Mouse (Mus musculus): ENCODE measurements around the gene Secisbp2. TPM values are rescaled to one million over a fixed set of nuclear protein-coding genes. Genes with fewer than 3 reads are reported as not detected.
A peak's percentile ranks its signal among the peaks of the same experiment; 100 is the strongest.
"Not testable (repeated sequence)": the region's sequence is repeated elsewhere in the genome, so short reads cannot be mapped to it uniquely, and the experiment has no call there.

The Secisbp2 gene
- total and polyA plus RNA-seq, 3 experiments: 11.1 to 15.3 (median 11.5) TPM

DNA sequence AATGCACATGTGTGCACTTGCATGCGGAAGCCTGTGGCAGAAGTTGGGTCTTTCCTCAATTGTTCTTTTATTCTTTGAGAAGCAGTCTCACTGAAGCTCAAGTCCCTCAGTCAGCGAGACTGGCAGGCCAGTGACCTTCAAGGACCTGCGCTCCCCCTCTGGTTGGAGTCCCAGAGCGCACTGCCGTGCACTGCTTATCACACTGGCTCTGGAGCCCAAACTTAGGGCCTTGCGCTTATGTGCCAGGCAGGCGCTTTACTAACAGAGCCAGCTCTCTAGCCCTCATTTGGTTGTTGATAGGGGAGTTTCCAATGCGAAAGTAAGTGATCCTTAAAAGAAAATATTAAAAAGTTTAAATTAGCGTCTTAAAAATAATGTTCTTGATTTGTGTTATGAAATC, 2.5 kb downstream of the Secisbp2 start:
- intact Hi-C loops (cut with DNase I): loop anchor here (10.0 kb wide), 1 partner anchor 571 kb away; no protein-coding TSS in a partner anchor
- H3K9ac ChIP-seq (ENCODE audit: low read depth, low read length): no peak overlapping the region
- H3K4me1 ChIP-seq (ENCODE audit: control insufficient read depth, insufficient read depth, low read length): peaks cover 3% of the 10 kb centered on the region
- H3K27ac ChIP-seq: peak overlapping the region; percentile 64
- peaks cover 4% of the 10 kb centered on the region; the same call in 1 of the 2 replicates for H3K79me2 ChIP-seq (replicated peaks; ENCODE audit: control insufficient read depth, insufficient read depth, low read length)
- H3K27me3 ChIP-seq (ENCODE audit: control insufficient read depth, insufficient read depth, low read length): no peaks in the 10 kb centered on the region
- WGBS: 77% methylated on average over 9 of the region's 9 CpGs
- no peaks in the 10 kb centered on the region for H3K36me3 ChIP-seq (ENCODE audit: control insufficient read depth, insufficient read depth, low read length)
- peak; percentile 37 to 70 for DNase-seq
- TF ChIP-seq EP300 (IDR thresholded peaks at IDR 0.05; ENCODE audit: insufficient read depth, low read depth, low read length) (0 out of 2 replicates have a peak, but pooled peaks have one; percentile 39), POLR2A (IDR thresholded peaks at IDR 0.05; ENCODE audit: insufficient read depth, low read depth, low read length) (no peak)
- H3K4me3 ChIP-seq: no peak overlapping the region

DNA sequence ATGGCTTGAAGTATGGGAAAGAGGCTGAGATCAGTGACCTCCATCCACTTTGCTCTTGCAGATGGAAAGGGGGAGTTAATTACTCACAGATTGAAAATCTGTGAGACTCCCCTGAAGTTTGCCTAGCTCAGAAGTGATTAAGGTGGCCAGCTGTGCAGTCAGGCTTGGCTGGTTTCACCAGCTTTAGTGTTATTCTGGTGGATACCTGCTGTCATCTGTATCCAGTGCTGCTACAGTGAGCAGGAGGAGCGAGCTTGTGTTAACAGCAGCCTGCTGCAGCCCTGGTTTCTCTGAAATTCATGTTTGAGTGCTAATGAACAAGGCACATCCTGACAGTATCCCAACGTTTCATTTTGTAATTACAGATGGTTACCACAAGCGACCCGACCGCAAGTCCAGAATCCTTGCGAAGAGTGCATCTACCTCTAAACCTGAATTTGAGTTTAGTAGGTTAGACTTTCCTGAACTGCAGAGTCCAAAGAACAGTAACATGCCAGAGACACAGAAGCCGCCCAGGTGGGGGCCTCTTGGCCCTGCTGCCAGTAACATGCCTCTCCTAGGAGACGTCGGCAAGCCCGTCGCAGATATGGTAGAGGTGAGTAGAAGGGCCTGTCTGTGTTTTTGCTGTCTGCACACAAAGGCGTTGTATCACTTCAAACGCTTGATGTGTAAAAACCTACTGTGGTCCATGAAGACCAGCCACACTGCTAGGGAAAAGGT, 5.2 kb downstream of the Secisbp2 start:
- no peak overlapping the region for H3K4me3 ChIP-seq
- intact Hi-C loops (cut with DNase I): loop anchor here (10.0 kb wide), 1 partner anchor 568 kb away; no protein-coding TSS in a partner anchor
- no peaks in the 10 kb centered on the region for H3K36me3 ChIP-seq (ENCODE audit: control insufficient read depth, insufficient read depth, low read length)
- DNase-seq: no peak
- no peak overlapping the region for H3K9ac ChIP-seq (ENCODE audit: low read depth, low read length)
- peaks cover 4% of the 10 kb centered on the region; the same call in 1 of the 2 replicates for H3K79me2 ChIP-seq (replicated peaks; ENCODE audit: control insufficient read depth, insufficient read depth, low read length)
- H3K27me3 ChIP-seq (ENCODE audit: control insufficient read depth, insufficient read depth, low read length): no peaks in the 10 kb centered on the region
- no peak overlapping the region for H3K27ac ChIP-seq
- WGBS: 93% methylated on average over 13 of the region's 13 CpGs
- TF ChIP-seq CTCF (IDR thresholded peaks at IDR 0.05) (no peak), POLR2A (IDR thresholded peaks at IDR 0.05; ENCODE audit: insufficient read depth, low read depth, low read length) (no peak), EP300 (IDR thresholded peaks at IDR 0.05; ENCODE audit: insufficient read depth, low read depth, low read length) (no peak)
- H3K4me1 ChIP-seq (ENCODE audit: control insufficient read depth, insufficient read depth, low read length): peaks cover 3% of the 10 kb centered on the region

DNA sequence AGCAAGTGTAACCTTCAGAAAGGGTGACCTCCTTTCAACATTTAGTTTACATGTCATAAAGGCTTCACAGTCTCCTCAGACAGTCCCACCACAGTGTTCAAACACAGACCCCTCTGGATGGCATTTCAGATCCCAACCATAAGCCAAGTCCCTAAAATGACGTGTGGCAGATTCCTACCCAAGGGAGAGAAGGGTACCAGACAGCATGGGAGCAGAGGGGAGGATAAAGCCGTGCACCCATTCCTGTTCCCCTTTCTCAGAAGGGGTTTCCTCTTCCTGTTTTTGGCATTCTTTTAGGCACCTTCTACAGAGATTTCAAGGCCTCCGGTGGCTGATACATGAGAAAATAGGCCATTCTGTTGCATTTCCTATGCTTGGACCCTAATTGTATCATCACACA, 6.6 kb downstream of the Secisbp2 start:
- H3K79me2 ChIP-seq (replicated peaks; ENCODE audit: control insufficient read depth, insufficient read depth, low read length): 0 out of 2 replicates have a peak, but pooled peaks cover 2% of the 10 kb centered on the region
- peaks cover 2% of the 10 kb centered on the region; the same call in 1 of the 2 replicates for H3K4me1 ChIP-seq (ENCODE audit: control insufficient read depth, insufficient read depth, low read length)

DNA sequence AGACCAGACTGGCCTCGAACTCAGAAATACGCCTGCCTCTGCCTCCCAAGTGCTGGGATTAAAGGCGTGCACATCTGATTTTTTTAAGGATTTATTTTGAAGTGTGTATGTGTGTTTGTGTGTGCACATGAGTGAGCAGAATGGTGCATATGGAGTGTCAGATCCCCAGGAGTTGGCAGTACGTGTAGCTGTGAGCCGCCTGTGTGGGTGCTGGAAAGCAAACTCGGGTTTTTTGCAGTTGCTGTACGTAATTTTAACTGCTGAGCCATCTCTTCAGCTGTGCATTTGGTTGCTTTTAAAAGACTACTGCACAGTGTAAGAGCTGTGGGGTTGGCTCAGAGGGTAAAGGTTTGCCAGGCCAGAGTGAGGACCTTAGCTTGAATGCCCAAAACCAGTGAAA, 8.1 kb downstream of the Secisbp2 start:
- Histone ChIP-seq H3K79me2 (replicated peaks; ENCODE audit: control insufficient read depth, insufficient read depth, low read length) (no peaks in the 10 kb centered on the region; the same call in 1 of the 2 replicates), H3K4me3 (no peak overlapping the region), H3K4me1 (ENCODE audit: control insufficient read depth, insufficient read depth, low read length) (no peaks in the 10 kb centered on the region), H3K27me3 (ENCODE audit: control insufficient read depth, insufficient read depth, low read length) (no peaks in the 10 kb centered on the region), H3K9ac (ENCODE audit: low read depth, low read length) (no peak overlapping the region), H3K36me3 (ENCODE audit: control insufficient read depth, insufficient read depth, low read length) (no peaks in the 10 kb centered on the region; the same call in 1 of the 2 replicates), H3K27ac (no peak overlapping the region)
- intact Hi-C loops (cut with DNase I): loop anchor here (10.0 kb wide), 1 partner anchor 565 kb away; no protein-coding TSS in a partner anchor
- WGBS: 97% methylated on average over 7 of the region's 7 CpGs
- TF ChIP-seq EP300 (IDR thresholded peaks at IDR 0.05; ENCODE audit: insufficient read depth, low read depth, low read length) (no peak), POLR2A (IDR thresholded peaks at IDR 0.05; ENCODE audit: insufficient read depth, low read depth, low read length) (no peak)
- DNase-seq: no peak

More for the DNA sequence above, 6.6 kb downstream of the Secisbp2 start:
- H3K36me3 ChIP-seq (ENCODE audit: control insufficient read depth, insufficient read depth, low read length): no peaks in the 10 kb centered on the region
- no peaks in the 10 kb centered on the region for H3K27me3 ChIP-seq (ENCODE audit: control insufficient read depth, insufficient read depth, low read length)
- no peak overlapping the region for H3K9ac ChIP-seq (ENCODE audit: low read depth, low read length)
- no peak overlapping the region for H3K27ac ChIP-seq
- no peak overlapping the region for H3K4me3 ChIP-seq
- WGBS: 74% methylated on average over 3 of the region's 3 CpGs
- DNase-seq: no peak
- TF ChIP-seq EP300 (IDR thresholded peaks at IDR 0.05; ENCODE audit: insufficient read depth, low read depth, low read length): no peak
- no peak for TF ChIP-seq POLR2A (IDR thresholded peaks at IDR 0.05; ENCODE audit: insufficient read depth, low read depth, low read length)
- intact Hi-C loops (cut with DNase I): loop anchor here (10.0 kb wide), 1 partner anchor 567 kb away; no protein-coding TSS in a partner anchor

DNA sequence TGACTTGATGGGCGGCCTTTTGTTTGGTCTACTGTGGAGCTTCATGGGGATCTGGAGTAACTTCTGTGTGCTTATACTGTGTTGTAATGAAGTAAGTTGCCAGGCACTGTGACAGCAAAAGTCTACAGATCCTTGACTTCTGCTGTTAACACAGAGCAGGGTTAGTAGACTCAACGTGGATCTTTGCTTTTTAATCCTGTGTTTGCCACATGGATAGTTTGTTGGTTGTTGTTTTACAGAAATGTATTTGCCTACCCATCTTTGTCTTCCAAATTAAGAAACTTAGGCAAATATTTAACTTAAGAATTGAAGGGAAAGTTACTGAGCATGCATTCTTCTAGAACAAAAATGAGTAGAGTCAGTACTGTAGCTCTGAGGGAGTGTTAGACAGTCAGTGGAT, 12.1 kb downstream of the Secisbp2 start:
- H3K79me2 ChIP-seq (replicated peaks; ENCODE audit: control insufficient read depth, insufficient read depth, low read length): no peaks in the 10 kb centered on the region; the same call in 1 of the 2 replicates
- TF ChIP-seq CTCF (IDR thresholded peaks at IDR 0.05) (no peak), EP300 (IDR thresholded peaks at IDR 0.05; ENCODE audit: insufficient read depth, low read depth, low read length) (no peak), POLR2A (IDR thresholded peaks at IDR 0.05; ENCODE audit: insufficient read depth, low read depth, low read length) (no peak)
- WGBS: 91% methylated on average over 2 of the region's 2 CpGs
- H3K36me3 ChIP-seq (ENCODE audit: control insufficient read depth, insufficient read depth, low read length): no peaks in the 10 kb centered on the region; the same call in 1 of the 2 replicates
- no peak for DNase-seq
- intact Hi-C loops (cut with DNase I): no loop called here
- H3K4me3 ChIP-seq: no peak overlapping the region
- no peaks in the 10 kb centered on the region for H3K4me1 ChIP-seq (ENCODE audit: control insufficient read depth, insufficient read depth, low read length)
- no peak overlapping the region for H3K9ac ChIP-seq (ENCODE audit: low read depth, low read length)
- no peaks in the 10 kb centered on the region for H3K27me3 ChIP-seq (ENCODE audit: control insufficient read depth, insufficient read depth, low read length)
- H3K27ac ChIP-seq: no peak overlapping the region

DNA sequence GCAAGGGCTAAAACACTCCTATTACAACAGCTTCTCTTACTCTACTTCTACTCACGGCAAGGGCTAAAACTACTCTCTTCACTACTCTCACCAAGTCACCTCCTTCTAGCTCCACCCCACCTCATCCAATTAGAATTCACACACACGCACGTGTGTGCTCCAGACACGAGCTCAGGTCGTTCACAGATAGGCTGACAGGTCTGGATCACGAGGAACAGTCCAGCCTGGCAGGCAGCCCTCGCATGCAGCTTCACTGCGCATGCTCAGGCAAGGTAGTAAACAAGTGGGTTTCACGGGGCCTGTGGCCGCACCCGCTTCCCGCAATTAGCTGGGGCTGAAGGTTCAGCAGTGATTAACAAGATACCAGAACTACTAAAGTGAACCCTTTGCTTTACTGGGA, 16.7 kb downstream of the Secisbp2 start:
- H3K4me3 ChIP-seq; H3K79me2 ChIP-seq (replicated peaks; ENCODE audit: control insufficient read depth, insufficient read depth, low read length); intact Hi-C loops (cut with DNase I); H3K36me3 ChIP-seq (ENCODE audit: control insufficient read depth, insufficient read depth, low read length); H3K27me3 ChIP-seq (ENCODE audit: control insufficient read depth, insufficient read depth, low read length); H3K27ac ChIP-seq; H3K4me1 ChIP-seq (ENCODE audit: control insufficient read depth, insufficient read depth, low read length); DNase-seq; H3K9ac ChIP-seq (ENCODE audit: low read depth, low read length): not testable (repeated sequence)
- WGBS: 82% methylated on average over 12 of the region's 12 CpGs

Data from heart, adult 2 months (tissue).